Mouse (Mus musculus): Measurements from ENCODE around the gene Map2k1. TPM values are rescaled to one million over a fixed set of nuclear protein-coding genes. Genes with fewer than 3 reads are reported as not detected.

The Map2k1 gene
- polyA plus RNA-seq, 1 experiment from 2014 or later, result 80.7 TPM

Small RNAs within 50 kb of the gene (microRNA-seq; reads per million reads assigned to microRNA genes)
- not detected for gene Gm24106

Other genes with a start within 250 kb of the Map2k1 start
- gene Smad6, start 231.6 kb downstream of the Map2k1 start, polyA plus RNA-seq (2015; fragmentation: Nextera tagmentation; extraction: Ambion mirVana), result 3.0 and 3.3 TPM in 2 replicates
- gene Lctl, start 136.5 kb downstream of the Map2k1 start, polyA plus RNA-seq (2015; fragmentation: Nextera tagmentation; extraction: Ambion mirVana), result 0.23 TPM in 1 of 2 replicates, not detected in the other
- gene Zwilch, start 80.5 kb downstream of the Map2k1 start, polyA plus RNA-seq (2015; fragmentation: Nextera tagmentation; extraction: Ambion mirVana), result 21.4 and 22.6 TPM in 2 replicates
- 1,104 and 1,145 TPM in 2 replicates for gene Rpl4, start 80.3 kb downstream of the Map2k1 start, polyA plus RNA-seq (2015; fragmentation: Nextera tagmentation; extraction: Ambion mirVana)
- gene Snapc5, start 74.4 kb downstream of the Map2k1 start, polyA plus RNA-seq (2015; fragmentation: Nextera tagmentation; extraction: Ambion mirVana), result 30.7 and 33.7 TPM in 2 replicates
- gene Uchl4, start 18.4 kb downstream of the Map2k1 start, polyA plus RNA-seq (2015; fragmentation: Nextera tagmentation; extraction: Ambion mirVana), result 2.8 and 3.6 TPM in 2 replicates
- gene Tipin, start 27.9 kb upstream of the Map2k1 start, polyA plus RNA-seq (2015; fragmentation: Nextera tagmentation; extraction: Ambion mirVana), result 132 and 162 TPM in 2 replicates
- gene Dis3l, start 87.7 kb upstream of the Map2k1 start, polyA plus RNA-seq (2015; fragmentation: Nextera tagmentation; extraction: Ambion mirVana), result 17.6 and 20.4 TPM in 2 replicates
- gene Megf11, start 132.0 kb upstream of the Map2k1 start, polyA plus RNA-seq (2015; fragmentation: Nextera tagmentation; extraction: Ambion mirVana), result 1.2 TPM in 2 replicates

Measured in stomach, embryonic 16.5 days (tissue).